Mouse (Mus musculus) heart, embryonic 11.5 days (tissue): Measurements from ENCODE around the gene Ccni. TPM values are rescaled to one million over a fixed set of nuclear protein-coding genes. Genes with fewer than 3 reads are reported as not detected.
A peak's percentile ranks its signal among the peaks of the same experiment; 100 is the strongest.

Source experiments
- ATAC-seq: fragments of 200-750 bp; cut with Nextera tagmentation; replicated peaks from 2 replicates; pipeline ENCODE4 v1.8.0; 2017; ENCODE audit warnings: moderate library complexity; ENCODE audit not compliant: insufficient number of reproducible peaks, low FRiP score, low TSS enrichment
- H3K27ac ChIP-seq: fragments of 300-500 bp; sonication (generic); 2 replicates; pipeline ENCODE4 v1.5.1; 2014; ENCODE audit warnings: mild to moderate bottlenecking, low read depth, low read length
- H3K27me3 ChIP-seq: fragments of 300-500 bp; sonication (generic); 2 replicates; pipeline ENCODE4 v1.6.1; 2014; ENCODE audit warnings: mild to moderate bottlenecking, low read length, mixed read lengths; ENCODE audit not compliant: control insufficient read depth, insufficient read depth
- H3K36me3 ChIP-seq: fragments of 300-500 bp; sonication (generic); 2 replicates; pipeline ENCODE4 v1.6.1; 2014; ENCODE audit warnings: mild to moderate bottlenecking, low read length, moderate library complexity, mixed read lengths; ENCODE audit not compliant: control insufficient read depth, insufficient read depth
- H3K4me1 ChIP-seq: fragments of 300-500 bp; sonication (generic); 2 replicates; pipeline ENCODE4 v1.6.1; 2014; ENCODE audit warnings: low read length; ENCODE audit not compliant: control insufficient read depth, insufficient read depth
- H3K4me2 ChIP-seq: fragments of 300-500 bp; sonication (generic); 2 replicates; pipeline ENCODE4 v1.6.1; 2014; ENCODE audit warnings: mild to moderate bottlenecking, moderate library complexity
- H3K4me3 ChIP-seq: fragments of 300-500 bp; sonication (generic); 2 replicates; pipeline ENCODE4 v1.5.1; 2014; ENCODE audit warnings: low read depth, low read length
- H3K9ac ChIP-seq: fragments of 300-500 bp; sonication (generic); 2 replicates; pipeline ENCODE4 v1.6.1; 2014; ENCODE audit warnings: mild to moderate bottlenecking, low read depth, low read length, moderate library complexity
- H3K9me3 ChIP-seq: fragments of 300-500 bp; sonication (generic); replicated peaks from 2 replicates; pipeline ENCODE4 v1.6.1; 2016; ENCODE audit warnings: low read length; ENCODE audit not compliant: control insufficient read depth
- WGBS: fragments of 180-500 bp; shearing (Covaris S2); extraction: QIAGEN DNeasy Blood & Tissue Kit; methylation state at CpG from one replicate; pipeline ENCODE4 v1.1.7; 2014; ENCODE audit not compliant: insufficient replicate concordance; 5-methylcytosine and 5-hydroxymethylcytosine counted together
- polyA plus RNA-seq: library from polyadenylated mRNA; unstranded; fragments of >200 nt; fragmentation: Nextera tagmentation; extraction: Ambion mirVana; gene quantifications from 2 replicates; pipeline ENCODE4 v1.2.1, GENCODE M21; 2014

Ccni gene
- polyA plus RNA-seq, 1 experiment from 2014 or later, result 99.1 TPM

- H3K4me3 ChIP-seq, result no peak overlapping the region
- H3K36me3 ChIP-seq, result peaks cover 18% of the 10 kb centered on the region
- H3K4me1 ChIP-seq, result no peaks in the 10 kb centered on the region
- no peak overlapping the region for H3K9ac ChIP-seq
- H3K27me3 ChIP-seq, result no peaks in the 10 kb centered on the region
- WGBS, result 81% methylated on average over 6 of the region's 6 CpGs
- no peak for ATAC-seq
- no peak overlapping the region for H3K4me2 ChIP-seq
- H3K27ac ChIP-seq, result no peak overlapping the region
- no peaks in the 10 kb centered on the region for H3K9me3 ChIP-seq
Observed at GRCm38 (mm10) chr5:93183311-93183710, 23.0 kb downstream of the Ccni start.

GRCm38 (mm10) chr5:93180252-93180651, 26.0 kb downstream of the Ccni start:
- H3K27ac ChIP-seq, result no peak overlapping the region
- no peaks in the 10 kb centered on the region for H3K4me1 ChIP-seq
- H3K9ac ChIP-seq, result no peak overlapping the region
- no peaks in the 10 kb centered on the region for H3K27me3 ChIP-seq
- H3K4me2 ChIP-seq, result no peak overlapping the region
- H3K4me3 ChIP-seq, result no peak overlapping the region
- ATAC-seq, result no peak
- H3K36me3 ChIP-seq, result peaks cover 10% of the 10 kb centered on the region; the same call in 1 of the 2 replicates
- H3K9me3 ChIP-seq, result no peaks in the 10 kb centered on the region
- 63% methylated on average over 2 of the region's 2 CpGs for WGBS

- Histone ChIP-seq H3K4me3 (no peak overlapping the region), H3K4me2 (no peak overlapping the region), H3K9me3 (no peaks in the 10 kb centered on the region), H3K27me3 (no peaks in the 10 kb centered on the region), H3K36me3 (peaks cover 10% of the 10 kb centered on the region; the same call in 1 of the 2 replicates), H3K4me1 (no peaks in the 10 kb centered on the region), H3K27ac (no peak overlapping the region), H3K9ac (no peak overlapping the region)
- no peak for ATAC-seq
- 82% methylated on average over 6 of the region's 6 CpGs for WGBS
Observed at GRCm38 (mm10) chr5:93178616-93179015, 27.7 kb downstream of the Ccni start.

- Histone ChIP-seq H3K4me1 (peaks cover 10% of the 10 kb centered on the region; the same call in 1 of the 2 replicates), H3K36me3 (peaks cover 16% of the 10 kb centered on the region), H3K4me3 (no peak overlapping the region), H3K27me3 (no peaks in the 10 kb centered on the region), H3K9me3 (no peaks in the 10 kb centered on the region), H3K9ac (no peak overlapping the region), H3K4me2 (no peak overlapping the region), H3K27ac (no peak overlapping the region)
- 85% methylated on average over 6 of the region's 6 CpGs for WGBS
- ATAC-seq, result no peak
Observed at GRCm38 (mm10) chr5:93174675-93175074, 31.6 kb downstream of the Ccni start.

- H3K4me3 ChIP-seq, result no peak overlapping the region
- ATAC-seq, result peak; percentile 18; the same call in 1 of the 2 replicates
- no peak overlapping the region; the same call in 1 of the 2 replicates for H3K9ac ChIP-seq
- no peaks in the 10 kb centered on the region for H3K27me3 ChIP-seq
- WGBS, result 47% methylated on average over 6 of the region's 6 CpGs
- H3K4me1 ChIP-seq, result peaks cover 10% of the 10 kb centered on the region; the same call in 1 of the 2 replicates
- H3K36me3 ChIP-seq, result peaks cover 22% of the 10 kb centered on the region
- H3K9me3 ChIP-seq, result no peaks in the 10 kb centered on the region
- 0 out of 2 replicates have a peak overlapping the region, but pooled peaks have one; percentile 10 for H3K27ac ChIP-seq
- H3K4me2 ChIP-seq, result no peak overlapping the region
Observed at GRCm38 (mm10) chr5:93172536-93172935, 33.8 kb downstream of the Ccni start.

- Histone ChIP-seq H3K27ac (no peak overlapping the region), H3K4me3 (no peak overlapping the region), H3K36me3 (peaks cover 25% of the 10 kb centered on the region), H3K9ac (no peak overlapping the region), H3K4me1 (peaks cover 10% of the 10 kb centered on the region; the same call in 1 of the 2 replicates), H3K4me2 (no peak overlapping the region), H3K9me3 (no peaks in the 10 kb centered on the region), H3K27me3 (no peaks in the 10 kb centered on the region)
- 93% methylated on average over 15 of the region's 15 CpGs for WGBS
- no peak for ATAC-seq
Observed at GRCm38 (mm10) chr5:93171420-93171819, 34.9 kb downstream of the Ccni start.

- H3K9ac ChIP-seq, result no peak overlapping the region
- H3K27me3 ChIP-seq, result no peaks in the 10 kb centered on the region
- no peak overlapping the region for H3K4me2 ChIP-seq
- peaks cover 30% of the 10 kb centered on the region for H3K36me3 ChIP-seq
- no peak overlapping the region for H3K4me3 ChIP-seq
- peaks cover 10% of the 10 kb centered on the region; the same call in 1 of the 2 replicates for H3K4me1 ChIP-seq
- H3K9me3 ChIP-seq, result no peaks in the 10 kb centered on the region
- no peak overlapping the region for H3K27ac ChIP-seq
- ATAC-seq, result no peak
- 92% methylated on average over 6 of the region's 6 CpGs for WGBS
Observed at GRCm38 (mm10) chr5:93168654-93169053, 37.6 kb downstream of the Ccni start.

GRCm38 (mm10) chr5:93167919-93168516, 38.3 kb downstream of the Ccni start:
- Histone ChIP-seq H3K27me3 (no peaks in the 10 kb centered on the region), H3K9ac (no peak overlapping the region), H3K4me3 (no peak overlapping the region), H3K27ac (no peak overlapping the region), H3K36me3 (peaks cover 28% of the 10 kb centered on the region), H3K4me2 (no peak overlapping the region), H3K9me3 (no peaks in the 10 kb centered on the region), H3K4me1 (peaks cover 10% of the 10 kb centered on the region; the same call in 1 of the 2 replicates)
- 91% methylated on average over 11 of the region's 11 CpGs for WGBS
- no peak for ATAC-seq

GRCm38 (mm10) chr5:93163541-93163940, 42.8 kb downstream of the Ccni start:
- Histone ChIP-seq H3K4me3 (no peak overlapping the region), H3K9me3 (no peaks in the 10 kb centered on the region), H3K36me3 (peaks cover 25% of the 10 kb centered on the region), H3K27ac (no peak overlapping the region), H3K4me2 (no peak overlapping the region), H3K4me1 (no peaks in the 10 kb centered on the region), H3K27me3 (no peaks in the 10 kb centered on the region), H3K9ac (no peak overlapping the region)
- ATAC-seq, result no peak
- WGBS, result 87% methylated on average over 3 of the region's 3 CpGs
